Mouse (Mus musculus): ENCODE measurements around the gene Igsf9. TPM values are rescaled to one million over a fixed set of nuclear protein-coding genes. Genes with fewer than 3 reads are reported as not detected.

Igsf9 gene
- under 1 TPM; 0.37 to 0.51 TPM for total RNA-seq (2021)
- long read RNA-seq, experiment 1 = 0 reads
- long read RNA-seq, experiment 2 = 0 reads

DNA sequence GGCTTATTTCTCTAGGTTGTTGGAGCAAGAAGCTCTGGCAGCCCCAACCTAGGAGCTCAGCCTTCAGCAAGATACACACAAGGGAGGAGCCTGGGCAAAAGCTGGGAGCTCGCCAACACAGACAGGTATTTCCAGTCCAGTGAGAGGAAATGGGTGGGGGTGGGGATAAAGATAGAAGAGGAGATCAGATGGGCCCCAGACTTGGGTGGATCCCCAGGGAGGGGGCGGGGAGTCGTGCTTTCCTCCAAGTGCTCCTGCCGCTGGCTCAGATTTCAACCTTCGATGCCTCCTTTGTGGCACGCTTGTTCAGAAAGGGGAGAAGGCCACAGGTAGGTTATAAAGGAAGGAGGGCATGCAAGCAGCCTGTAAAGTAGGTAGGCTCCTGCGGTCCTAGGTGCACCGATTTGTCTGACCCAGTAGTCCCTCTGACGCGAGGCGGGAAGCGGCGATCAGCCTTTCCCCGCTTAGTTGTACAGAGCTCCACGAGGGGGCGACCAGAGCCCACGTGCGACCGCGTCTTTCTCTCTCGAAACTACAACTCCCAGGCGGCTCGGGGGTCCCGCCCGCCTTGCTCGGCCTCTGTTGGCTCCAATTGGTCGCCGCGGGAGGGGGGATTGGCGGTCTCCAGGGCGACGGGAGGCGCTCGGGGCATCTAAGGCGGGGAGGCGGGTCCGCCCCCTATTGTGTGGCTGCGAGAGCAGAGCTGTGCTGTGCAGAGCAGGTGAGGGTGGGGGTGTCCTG lies at the start of gene Igsf9:
TSS of gene Igsf9 (plus strand) at position 249 of the 741 bp plus-strand sequence.
- peak; percentile 89 for DNase-seq
- intact Hi-C loops (cut with DNase I; ENCODE audit: low total_unique reads) = no loop called here

DNA sequence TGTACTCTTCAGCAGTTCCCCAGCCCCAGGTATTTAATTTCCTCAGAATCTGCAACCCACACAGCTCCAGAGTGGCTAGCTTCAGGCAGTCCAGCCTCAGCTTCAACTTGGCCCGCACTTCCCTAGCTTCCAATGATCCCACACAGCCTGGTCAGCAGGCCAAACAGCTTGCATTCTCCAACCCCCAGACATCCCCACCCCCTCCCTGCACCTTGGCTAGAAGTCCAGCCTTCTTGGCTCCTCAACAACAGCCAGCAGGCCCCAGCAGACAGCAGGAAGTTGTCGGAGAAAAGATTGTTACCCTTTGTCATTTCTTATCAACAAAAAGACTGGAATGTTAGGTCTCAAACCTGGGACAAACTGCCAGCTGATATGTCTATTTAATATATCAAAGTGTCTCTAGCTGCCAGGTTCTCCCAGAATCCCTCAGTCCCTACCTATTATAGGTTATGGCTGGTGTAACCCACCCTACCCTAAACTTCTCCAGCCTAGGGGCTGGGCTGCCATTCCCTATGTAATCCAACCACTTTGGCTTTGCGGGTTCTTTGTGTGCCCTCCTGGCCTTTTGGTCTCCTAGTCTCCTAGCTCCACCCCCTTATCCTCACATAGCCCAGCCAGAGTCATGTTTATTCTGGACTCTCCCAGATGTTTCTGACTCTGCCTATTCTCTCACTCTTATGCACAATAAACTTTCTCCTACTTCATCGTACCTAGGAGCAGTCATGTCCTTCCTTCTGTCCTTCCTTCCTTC lies 49.6 kb upstream of the Igsf9 start:
- intact Hi-C loops (cut with DNase I; ENCODE audit: low total_unique reads) = no loop called here
- DNase-seq = peak; percentile 69

- no peak for DNase-seq
- intact Hi-C loops (cut with DNase I; ENCODE audit: low total_unique reads) = no loop called here
Measured at GRCm38 (mm10) chr1:172432587-172432955, 49.0 kb upstream of the Igsf9 start.

- no peak for DNase-seq
- intact Hi-C loops (cut with DNase I; ENCODE audit: low total_unique reads) = no loop called here
Measured at GRCm38 (mm10) chr1:172433012-172433850, 48.4 kb upstream of the Igsf9 start.

- DNase-seq = no peak
- intact Hi-C loops (cut with DNase I; ENCODE audit: low total_unique reads) = no loop called here
Measured at GRCm38 (mm10) chr1:172433851-172434165, 47.8 kb upstream of the Igsf9 start.

DNA sequence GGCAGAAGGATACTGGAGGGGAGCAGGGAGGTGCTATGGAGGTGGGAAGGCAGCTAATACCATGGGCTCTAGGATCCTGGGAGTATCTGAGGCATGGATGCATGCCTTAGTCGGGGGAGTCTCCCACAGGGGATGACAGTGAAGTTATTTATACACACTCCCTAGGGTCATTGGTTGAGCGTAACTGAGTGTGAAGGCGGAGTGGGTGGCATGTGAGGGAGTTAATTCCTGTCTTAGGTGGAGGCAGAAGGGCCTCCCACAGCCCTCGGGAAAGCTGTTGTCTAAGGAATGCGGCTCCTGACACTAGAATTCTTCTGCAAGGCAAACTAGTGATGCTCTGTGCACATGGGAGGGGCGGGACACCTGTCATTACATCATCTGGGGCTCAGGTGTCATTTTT lies 44.8 kb upstream of the Igsf9 start:
- DNase-seq = no peak
- intact Hi-C loops (cut with DNase I; ENCODE audit: low total_unique reads) = no loop called here

DNA sequence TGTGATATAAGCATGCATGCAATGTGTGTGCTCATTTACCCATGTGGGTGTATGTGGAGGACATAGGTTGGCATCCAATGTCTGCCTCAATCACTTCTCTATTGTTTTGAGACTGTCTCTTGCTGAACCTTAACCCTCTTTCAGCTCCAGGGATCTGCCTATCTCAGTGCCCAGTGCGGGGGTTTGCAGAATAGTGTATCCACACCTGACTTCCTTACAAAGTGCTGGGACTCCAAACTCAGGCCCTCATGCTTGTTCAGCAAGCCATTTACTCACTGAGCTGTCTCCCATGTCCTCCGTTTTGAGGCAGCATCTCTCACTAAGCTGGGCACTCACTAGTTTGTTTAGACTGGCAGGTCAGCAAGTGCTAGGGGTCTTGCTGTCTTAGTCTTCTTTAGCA lies 43.0 kb upstream of the Igsf9 start:
- DNase-seq = no peak
- intact Hi-C loops (cut with DNase I; ENCODE audit: low total_unique reads) = no loop called here

GRCm38 (mm10) chr1:172440521-172440920 lies 41.1 kb upstream of the Igsf9 start:
- DNase-seq = no peak
- intact Hi-C loops (cut with DNase I; ENCODE audit: low total_unique reads) = no loop called here

DNA sequence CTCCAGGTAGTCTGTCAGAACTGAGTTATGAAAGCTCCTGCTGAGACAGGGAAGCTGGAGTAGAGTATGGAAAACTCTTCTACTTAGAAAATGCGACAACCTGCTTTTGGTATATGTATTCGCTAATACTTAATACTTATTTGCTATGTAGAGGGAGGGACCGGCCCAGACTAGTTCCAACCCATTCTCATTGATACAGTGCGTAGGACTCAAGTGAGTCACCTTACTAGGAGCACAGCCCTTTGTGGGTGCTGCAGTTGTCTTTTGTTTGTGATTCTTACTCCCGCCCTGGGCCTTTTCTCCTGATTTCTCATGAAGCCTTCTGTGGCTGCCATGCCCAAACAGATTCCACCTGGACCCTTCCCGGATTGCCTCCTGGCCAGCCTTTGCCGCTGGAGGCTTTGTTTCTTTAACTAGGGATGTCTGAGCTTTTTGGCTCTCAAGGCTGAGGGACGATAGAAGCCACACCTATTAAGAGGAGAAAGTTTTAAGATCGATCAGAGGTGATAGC lies 39.6 kb upstream of the Igsf9 start:
- intact Hi-C loops (cut with DNase I; ENCODE audit: low total_unique reads) = no loop called here
- DNase-seq = no peak

DNA sequence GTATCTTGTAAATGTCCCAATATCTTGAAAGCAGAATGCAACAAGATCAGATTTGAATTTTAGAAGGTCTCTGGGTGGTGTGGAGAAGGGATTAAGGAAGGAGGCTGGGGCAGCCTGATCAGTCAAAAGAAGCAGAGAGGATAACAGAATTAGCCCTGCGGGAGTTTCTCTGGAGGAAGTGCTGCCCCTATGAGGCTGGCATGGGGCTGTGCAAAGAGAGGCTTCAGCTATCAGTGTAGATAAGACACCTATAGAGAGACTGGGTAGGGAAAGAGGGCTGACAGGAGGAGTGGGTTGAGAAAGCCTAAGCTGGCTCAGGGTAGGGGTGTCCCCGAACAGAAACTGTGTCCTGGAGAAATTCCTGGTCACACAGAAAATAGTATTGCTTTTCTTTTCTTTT lies 31.4 kb upstream of the Igsf9 start:
- intact Hi-C loops (cut with DNase I; ENCODE audit: low total_unique reads) = no loop called here
- DNase-seq = no peak

- intact Hi-C loops (cut with DNase I; ENCODE audit: low total_unique reads) = no loop called here
- DNase-seq = no peak
Measured at GRCm38 (mm10) chr1:172450848-172451470, 30.6 kb upstream of the Igsf9 start.

DNA sequence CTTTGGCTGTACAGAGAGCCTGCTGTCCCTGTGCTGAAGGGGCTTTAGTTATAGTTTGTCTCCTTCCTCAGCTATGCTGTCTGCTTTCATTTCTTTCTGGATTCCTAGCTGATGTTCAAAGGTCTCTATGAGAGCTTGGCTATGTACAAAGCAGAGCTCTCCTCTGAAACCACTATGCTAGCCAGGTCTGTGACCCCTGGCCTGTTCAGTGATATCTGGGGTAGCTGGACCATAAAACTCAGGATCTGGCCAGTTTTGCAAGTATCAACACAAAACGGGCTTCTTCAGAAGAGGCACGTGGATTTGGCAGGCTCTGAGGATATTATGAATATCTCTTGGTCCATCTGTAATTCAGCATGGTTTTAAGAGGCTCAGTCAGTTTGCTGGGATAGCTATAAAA lies 28.7 kb upstream of the Igsf9 start:
- no peak for DNase-seq
- intact Hi-C loops (cut with DNase I; ENCODE audit: low total_unique reads) = no loop called here

DNA sequence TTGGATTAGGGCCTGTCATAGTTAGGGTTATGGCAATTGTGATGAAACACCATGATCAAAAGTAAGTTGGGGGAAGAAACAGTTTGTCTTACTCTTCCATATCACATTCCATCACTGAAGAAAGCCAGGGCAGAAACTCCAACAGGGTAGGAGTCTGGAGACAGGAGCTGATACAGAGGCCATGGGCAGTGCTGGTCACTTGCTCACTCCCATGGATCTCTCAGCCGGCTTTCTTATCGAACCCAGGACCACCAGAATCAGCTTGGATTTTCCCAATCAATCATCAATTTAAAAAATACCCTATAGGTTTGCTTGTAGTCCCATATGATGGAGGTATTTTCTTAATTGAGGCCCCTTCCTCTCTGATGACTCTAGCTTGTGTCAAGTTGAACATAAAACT lies 27.8 kb upstream of the Igsf9 start:
- no peak for DNase-seq
- intact Hi-C loops (cut with DNase I; ENCODE audit: low total_unique reads) = no loop called here

DNA sequence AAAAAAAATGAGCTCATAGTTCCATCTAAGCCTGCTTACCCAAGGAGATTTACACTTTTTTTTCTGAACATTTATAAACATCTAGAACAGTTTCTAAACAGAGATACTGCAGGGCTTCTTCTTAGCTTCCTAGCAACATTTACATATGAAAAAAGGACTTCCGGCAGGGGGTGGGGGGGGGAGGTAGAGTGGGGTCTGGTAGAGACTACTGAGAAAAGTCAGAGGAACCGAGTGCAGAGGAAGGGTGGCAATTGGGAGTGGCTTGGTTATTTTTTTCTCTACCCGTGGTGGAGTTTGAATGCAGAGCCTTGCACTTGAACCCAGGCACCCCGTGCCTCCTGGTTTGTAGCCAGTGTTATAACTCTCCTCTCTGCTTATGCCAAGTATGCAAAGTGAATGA lies 26.2 kb upstream of the Igsf9 start:
- DNase-seq = no peak
- intact Hi-C loops (cut with DNase I; ENCODE audit: low total_unique reads) = no loop called here

DNA sequence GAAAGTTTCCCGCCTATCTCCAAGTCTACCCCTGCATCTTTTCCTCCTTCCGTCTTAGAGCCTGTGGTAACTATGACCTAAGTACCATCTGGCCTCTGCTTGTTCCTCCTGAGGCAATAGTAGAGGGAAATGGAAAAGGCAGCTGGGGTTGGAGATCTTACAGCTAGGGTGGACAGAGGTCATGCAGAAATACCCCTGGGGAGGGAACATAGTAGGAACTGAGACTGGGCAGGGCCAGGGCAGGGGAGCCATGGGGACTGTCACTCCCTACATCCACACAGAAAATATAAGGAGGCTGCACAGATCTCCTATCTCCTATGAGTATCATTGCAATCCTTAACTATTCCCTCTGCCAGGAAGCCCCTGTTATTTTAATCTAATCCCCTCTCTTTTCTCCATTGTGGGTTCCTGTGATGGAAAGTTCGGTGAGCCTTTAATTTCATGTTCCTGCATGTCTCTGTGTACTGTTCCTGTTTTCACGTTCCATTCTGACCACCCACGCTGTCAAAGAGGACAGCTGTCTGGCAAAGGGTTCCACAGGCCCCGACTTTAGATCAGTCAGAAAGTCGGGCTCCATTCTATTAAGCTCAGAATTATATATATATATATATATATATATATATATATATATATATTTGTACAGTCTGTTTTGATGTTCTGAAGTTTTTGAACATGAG lies 25.4 kb upstream of the Igsf9 start:
- peak; percentile 36 for DNase-seq
- intact Hi-C loops (cut with DNase I; ENCODE audit: low total_unique reads) = no loop called here

GRCm38 (mm10) chr1:172457196-172457595 lies 24.4 kb upstream of the Igsf9 start:
- DNase-seq = no peak
- intact Hi-C loops (cut with DNase I; ENCODE audit: low total_unique reads) = no loop called here

GRCm38 (mm10) chr1:172458041-172458440 lies 23.5 kb upstream of the Igsf9 start:
- no peak for DNase-seq
- intact Hi-C loops (cut with DNase I; ENCODE audit: low total_unique reads) = no loop called here

- DNase-seq = no peak
- intact Hi-C loops (cut with DNase I; ENCODE audit: low total_unique reads) = no loop called here
Measured at GRCm38 (mm10) chr1:172461602-172462001, 20.0 kb upstream of the Igsf9 start.

DNA sequence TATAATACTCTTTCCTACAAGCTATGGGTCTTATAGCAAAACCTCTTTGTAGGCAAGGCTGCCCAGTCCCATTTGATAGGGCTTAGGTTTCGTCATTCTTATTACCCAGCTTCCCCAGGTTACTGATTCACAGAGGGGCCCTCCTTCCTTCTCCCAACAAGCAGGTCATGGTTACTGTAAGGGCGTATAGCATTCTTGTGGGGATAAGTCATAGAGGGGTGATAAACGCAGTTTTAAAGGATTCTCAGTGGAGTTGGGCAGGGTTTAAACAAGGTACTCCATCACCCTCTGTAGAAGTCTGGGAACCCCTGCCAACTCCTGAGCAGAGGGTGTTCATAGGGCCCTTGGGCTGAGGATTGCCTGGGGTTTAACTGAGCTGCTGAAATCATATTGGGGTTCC lies 19.1 kb upstream of the Igsf9 start:
- no peak for DNase-seq
- intact Hi-C loops (cut with DNase I; ENCODE audit: low total_unique reads) = no loop called here
